Mouse (Mus musculus): ENCODE results near the gene Stk16. TPM values are rescaled to one million over a fixed set of nuclear protein-coding genes. Genes with fewer than 3 reads are reported as not detected.
A peak's percentile ranks its signal among the peaks of the same experiment; 100 is the strongest.

The Stk16 gene
- polyA plus RNA-seq, 1 experiment from 2014 or later, result 54.4 TPM

- ATAC-seq, result no peak
- Histone ChIP-seq H3K4me1 (replicated peaks; ENCODE audit: control insufficient read depth, insufficient read depth, low read length) (no peaks in the 10 kb centered on the region; the same call in 1 of the 2 replicates), H3K27me3 (replicated peaks; ENCODE audit: control insufficient read depth, insufficient read depth, low read length) (no peaks in the 10 kb centered on the region)
Measured at GRCm38 (mm10) chr1:75239591-75239990, 29.0 kb downstream of the Stk16 start.

GRCm38 (mm10) chr1:75243411-75243810 is 32.8 kb downstream of the Stk16 start:
- no peak for TF ChIP-seq CTCF (IDR thresholded peaks at IDR 0.05; ENCODE audit: low read depth)
- ATAC-seq, result no peak
- Histone ChIP-seq H3K9me3 (ENCODE audit: control insufficient read depth) (no peaks in the 10 kb centered on the region), H3K4me2 (replicated peaks; ENCODE audit: low read depth) (no peak overlapping the region), H3K4me3 (ENCODE audit: low read depth, low read length) (no peak overlapping the region), H3K36me3 (ENCODE audit: control insufficient read depth, insufficient read depth) (peaks cover 39% of the 10 kb centered on the region), H3K4me1 (replicated peaks; ENCODE audit: control insufficient read depth, insufficient read depth, low read length) (no peaks in the 10 kb centered on the region), H3K27ac (ENCODE audit: low read depth, low read length) (no peak overlapping the region), H3K9ac (ENCODE audit: low read depth, low read length) (no peak overlapping the region), H3K27me3 (replicated peaks; ENCODE audit: control insufficient read depth, insufficient read depth, low read length) (no peaks in the 10 kb centered on the region)
- 84% methylated on average over 14 of the region's 14 CpGs for whole genome bisulfite sequencing

More at GRCm38 (mm10) chr1:75239591-75239990, 29.0 kb downstream of the Stk16 start:
- WGBS, result 88% methylated on average over 10 of the region's 10 CpGs
- no peak overlapping the region for H3K4me2 ChIP-seq (replicated peaks; ENCODE audit: low read depth)
- H3K9ac ChIP-seq (ENCODE audit: low read depth, low read length), result no peak overlapping the region
- no peak for TF ChIP-seq CTCF (IDR thresholded peaks at IDR 0.05; ENCODE audit: low read depth)
- H3K4me3 ChIP-seq (ENCODE audit: low read depth, low read length), result no peak overlapping the region
- H3K36me3 ChIP-seq (ENCODE audit: control insufficient read depth, insufficient read depth), result peaks cover 36% of the 10 kb centered on the region
- H3K27ac ChIP-seq (ENCODE audit: low read depth, low read length), result no peak overlapping the region
- H3K9me3 ChIP-seq (ENCODE audit: control insufficient read depth), result no peaks in the 10 kb centered on the region

- H3K36me3 ChIP-seq (ENCODE audit: control insufficient read depth, insufficient read depth), result peaks cover 37% of the 10 kb centered on the region
- no peaks in the 10 kb centered on the region for H3K27me3 ChIP-seq (replicated peaks; ENCODE audit: control insufficient read depth, insufficient read depth, low read length)
- H3K27ac ChIP-seq (ENCODE audit: low read depth, low read length), result no peak overlapping the region
- no peaks in the 10 kb centered on the region for H3K9me3 ChIP-seq (ENCODE audit: control insufficient read depth)
- H3K4me1 ChIP-seq (replicated peaks; ENCODE audit: control insufficient read depth, insufficient read depth, low read length), result no peaks in the 10 kb centered on the region
- 93% methylated on average over 12 of the region's 12 CpGs for WGBS
- no peak overlapping the region for H3K4me3 ChIP-seq (ENCODE audit: low read depth, low read length)
- peak; percentile 12 for ATAC-seq
- H3K9ac ChIP-seq (ENCODE audit: low read depth, low read length), result no peak overlapping the region
- TF ChIP-seq CTCF (IDR thresholded peaks at IDR 0.05; ENCODE audit: low read depth), result no peak
- no peak overlapping the region for H3K4me2 ChIP-seq (replicated peaks; ENCODE audit: low read depth)
Measured at GRCm38 (mm10) chr1:75244175-75244826, 33.7 kb downstream of the Stk16 start.

- TF ChIP-seq CTCF (IDR thresholded peaks at IDR 0.05; ENCODE audit: low read depth), result no peak
- 32% methylated on average over 4 of the region's 4 CpGs for WGBS
- peak; percentile 67 for ATAC-seq
Measured at GRCm38 (mm10) chr1:75244836-75245235, 34.2 kb downstream of the Stk16 start.

GRCm38 (mm10) chr1:75247071-75247930 is 36.7 kb downstream of the Stk16 start:
- H3K9me3 ChIP-seq (ENCODE audit: control insufficient read depth), result no peaks in the 10 kb centered on the region
- WGBS, result 86% methylated on average over 16 of the region's 16 CpGs
- no peak for ATAC-seq
- peaks cover 21% of the 10 kb centered on the region for H3K36me3 ChIP-seq (ENCODE audit: control insufficient read depth, insufficient read depth)
- no peaks in the 10 kb centered on the region for H3K4me1 ChIP-seq (replicated peaks; ENCODE audit: control insufficient read depth, insufficient read depth, low read length)
- no peak overlapping the region for H3K4me2 ChIP-seq (replicated peaks; ENCODE audit: low read depth)
- no peak overlapping the region; the same call in 1 of the 2 replicates for H3K9ac ChIP-seq (ENCODE audit: low read depth, low read length)
- H3K4me3 ChIP-seq (ENCODE audit: low read depth, low read length), result no peak overlapping the region
- H3K27me3 ChIP-seq (replicated peaks; ENCODE audit: control insufficient read depth, insufficient read depth, low read length), result no peaks in the 10 kb centered on the region
- H3K27ac ChIP-seq (ENCODE audit: low read depth, low read length), result no peak overlapping the region
- no peak for TF ChIP-seq CTCF (IDR thresholded peaks at IDR 0.05; ENCODE audit: low read depth)

More at GRCm38 (mm10) chr1:75244836-75245235, 34.2 kb downstream of the Stk16 start:
- H3K27me3 ChIP-seq (replicated peaks; ENCODE audit: control insufficient read depth, insufficient read depth, low read length), result no peaks in the 10 kb centered on the region
- H3K4me1 ChIP-seq (replicated peaks; ENCODE audit: control insufficient read depth, insufficient read depth, low read length), result no peaks in the 10 kb centered on the region
- no peaks in the 10 kb centered on the region for H3K9me3 ChIP-seq (ENCODE audit: control insufficient read depth)
- no peak overlapping the region for H3K4me3 ChIP-seq (ENCODE audit: low read depth, low read length)
- H3K36me3 ChIP-seq (ENCODE audit: control insufficient read depth, insufficient read depth), result peaks cover 32% of the 10 kb centered on the region
- no peak overlapping the region for H3K9ac ChIP-seq (ENCODE audit: low read depth, low read length)
- no peak overlapping the region for H3K4me2 ChIP-seq (replicated peaks; ENCODE audit: low read depth)
- no peak overlapping the region for H3K27ac ChIP-seq (ENCODE audit: low read depth, low read length)

- ATAC-seq, result no peak
- 37% methylated on average over 9 of the region's 9 CpGs for WGBS
- H3K4me2 ChIP-seq (replicated peaks; ENCODE audit: low read depth), result no peak overlapping the region
Measured at GRCm38 (mm10) chr1:75248041-75248772, 37.6 kb downstream of the Stk16 start.

More at GRCm38 (mm10) chr1:75248041-75248772, 37.6 kb downstream of the Stk16 start:
- Histone ChIP-seq H3K27me3 (replicated peaks; ENCODE audit: control insufficient read depth, insufficient read depth, low read length) (no peaks in the 10 kb centered on the region), H3K4me3 (ENCODE audit: low read depth, low read length) (no peak overlapping the region), H3K27ac (ENCODE audit: low read depth, low read length) (no peak overlapping the region), H3K4me1 (replicated peaks; ENCODE audit: control insufficient read depth, insufficient read depth, low read length) (no peaks in the 10 kb centered on the region), H3K9ac (ENCODE audit: low read depth, low read length) (no peak overlapping the region; the same call in 1 of the 2 replicates), H3K36me3 (ENCODE audit: control insufficient read depth, insufficient read depth) (peaks cover 17% of the 10 kb centered on the region), H3K9me3 (ENCODE audit: control insufficient read depth) (no peaks in the 10 kb centered on the region)
- no peak for TF ChIP-seq CTCF (IDR thresholded peaks at IDR 0.05; ENCODE audit: low read depth)
